Mouse (Mus musculus): Measurements from ENCODE around the gene Grk6. TPM values are rescaled to one million over a fixed set of nuclear protein-coding genes. Genes with fewer than 3 reads are reported as not detected.

Grk6 gene
- polyA plus RNA-seq, 1 experiment from 2014 or later = 31.3 TPM

DNA sequence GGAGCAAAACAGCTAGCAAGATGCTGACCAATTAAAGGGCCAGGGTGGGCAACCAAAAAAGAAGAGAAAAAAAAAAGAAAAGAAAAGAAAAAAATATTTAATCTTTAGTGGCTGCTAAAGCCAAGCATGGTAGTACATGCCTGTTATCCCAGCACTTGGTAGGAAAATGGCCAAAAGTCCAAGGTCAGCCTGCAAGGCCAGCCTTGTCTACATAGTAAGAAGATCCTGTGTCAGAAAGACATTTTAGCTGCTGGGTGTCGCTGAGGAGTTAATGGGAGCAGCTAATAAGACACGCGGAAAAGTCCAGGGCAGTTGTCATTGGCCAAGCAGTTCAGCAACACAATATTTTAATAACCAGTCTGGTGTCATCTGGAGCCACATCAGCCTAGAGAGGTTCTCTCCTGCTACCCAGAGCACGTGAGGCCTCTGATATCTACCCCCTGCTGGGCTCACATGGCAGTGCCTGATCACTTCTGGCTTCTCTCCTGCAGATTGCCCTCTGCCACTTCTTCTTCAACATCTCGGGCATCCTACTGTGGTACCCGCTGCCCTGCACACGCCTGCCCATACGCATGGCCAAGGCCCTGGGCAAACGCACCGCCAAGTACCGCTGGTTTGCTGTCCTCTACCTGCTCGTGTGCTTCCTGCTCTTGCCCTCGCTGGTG, 32.1 kb upstream of the Grk6 start:
- Histone ChIP-seq H3K36me3 (no peaks in the 10 kb centered on the region), H3K4me2 (no peak overlapping the region), H3K4me1 (replicated peaks) (peaks cover 10% of the 10 kb centered on the region), H3K9me3 (no peaks in the 10 kb centered on the region), H3K27me3 (peaks cover 41% of the 10 kb centered on the region), H3K27ac (no peak overlapping the region), H3K9ac (no peak overlapping the region), H3K4me3 (no peak overlapping the region)
- ATAC-seq (ENCODE audit: low FRiP score) = no peak
- WGBS = 81% methylated on average over 13 of the region's 13 CpGs

DNA sequence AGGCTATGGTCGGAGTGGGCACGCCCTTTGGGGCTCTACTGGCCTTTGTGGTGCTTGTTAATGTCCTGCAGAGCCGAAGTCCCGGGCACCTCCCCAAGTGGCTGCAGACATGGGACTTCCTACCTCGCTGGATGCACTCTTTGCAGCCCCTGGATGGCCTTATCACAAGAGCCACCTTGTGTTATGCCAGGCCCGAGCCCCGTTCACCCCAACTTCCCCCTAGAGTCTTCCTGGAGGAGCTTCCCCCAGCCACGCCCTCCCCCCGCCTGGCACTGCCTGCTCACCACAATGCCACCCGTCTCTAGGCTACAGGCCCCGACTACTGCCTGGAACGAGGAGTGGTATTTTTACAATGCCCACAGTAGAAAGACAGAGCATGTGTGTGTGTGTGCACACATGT, 31.5 kb upstream of the Grk6 start:
- no peak overlapping the region for H3K4me2 ChIP-seq
- ATAC-seq (ENCODE audit: low FRiP score) = no peak
- H3K27ac ChIP-seq = no peak overlapping the region
- peaks cover 46% of the 10 kb centered on the region for H3K27me3 ChIP-seq
- H3K4me1 ChIP-seq (replicated peaks) = peaks cover 16% of the 10 kb centered on the region
- H3K36me3 ChIP-seq = no peaks in the 10 kb centered on the region
- no peaks in the 10 kb centered on the region for H3K9me3 ChIP-seq
- WGBS = 83% methylated on average over 12 of the region's 12 CpGs
- no peak overlapping the region for H3K9ac ChIP-seq
- H3K4me3 ChIP-seq = no peak overlapping the region

DNA sequence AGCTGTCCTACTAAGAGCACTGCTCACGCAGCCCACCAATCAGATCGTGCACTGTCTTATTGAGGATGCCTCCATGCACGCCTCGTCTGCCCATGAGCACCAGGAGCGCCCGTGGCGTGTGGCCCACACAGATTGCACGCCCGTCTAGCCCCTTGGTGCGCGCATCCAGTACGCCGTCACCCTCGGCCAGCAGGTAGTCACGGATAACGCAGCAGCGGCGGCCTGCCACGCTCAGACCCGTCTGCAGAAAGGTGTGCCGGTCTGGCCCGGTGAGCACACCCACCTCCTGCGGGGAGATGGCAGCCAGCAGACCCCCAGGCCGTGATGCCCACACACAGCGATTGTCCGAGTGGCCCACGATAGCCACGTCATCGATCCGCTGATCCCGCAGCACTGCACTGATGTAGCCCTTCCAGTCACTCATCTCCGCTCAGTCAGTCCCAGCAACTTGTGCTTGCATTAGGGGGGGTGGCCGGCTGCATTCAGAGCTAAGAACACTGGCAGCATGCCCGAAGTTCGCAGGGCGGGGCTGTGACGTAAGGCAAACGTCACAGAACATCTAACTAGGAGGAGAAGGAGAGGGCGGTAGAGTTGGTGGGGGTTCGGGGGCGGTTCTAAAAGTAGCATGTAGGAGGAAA, 30.0 kb upstream of the Grk6 start, which contains the start of gene Pfn3:
TSS of gene Pfn3 (minus strand) at position 490 of the 638 bp plus-strand sequence.
- Histone ChIP-seq H3K9ac (peak within 1 kb of the TSS; percentile 70), H3K27me3 (peaks cover 56% of the 10 kb centered on the region), H3K4me2 (peak within 1 kb of the TSS; percentile 69), H3K4me3 (peak within 1 kb of the TSS; percentile 44), H3K9me3 (no peaks in the 10 kb centered on the region), H3K4me1 (replicated peaks) (peaks cover 17% of the 10 kb centered on the region), H3K27ac (no peak within 1 kb of the TSS), H3K36me3 (no peaks in the 10 kb centered on the region)
- WGBS = 10% methylated on average over 41 of the region's 41 CpGs
- ATAC-seq (ENCODE audit: low FRiP score) = peak; percentile 70

DNA sequence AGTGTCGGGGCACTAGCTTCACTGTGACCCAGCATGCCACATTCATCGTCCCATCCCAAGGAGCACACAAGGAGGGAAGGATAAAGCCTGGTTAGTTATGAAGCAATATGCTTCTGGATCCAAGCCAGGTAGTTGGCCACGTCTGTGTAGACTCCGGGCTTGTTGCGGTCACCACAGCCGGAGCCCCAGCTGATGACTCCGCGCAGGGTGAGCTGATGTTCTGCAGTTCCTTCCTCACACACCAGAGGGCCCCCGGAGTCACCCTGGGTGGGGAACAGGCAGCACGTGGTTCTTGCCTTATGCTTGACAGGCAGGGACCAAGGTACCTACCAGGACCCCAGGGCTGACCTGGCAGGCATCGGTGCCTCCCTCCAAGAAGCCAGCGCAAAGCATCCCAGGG, 26.9 kb upstream of the Grk6 start:
- peaks cover 81% of the 10 kb centered on the region for H3K27me3 ChIP-seq
- H3K4me3 ChIP-seq = no peak overlapping the region
- no peak overlapping the region for H3K9ac ChIP-seq

DNA sequence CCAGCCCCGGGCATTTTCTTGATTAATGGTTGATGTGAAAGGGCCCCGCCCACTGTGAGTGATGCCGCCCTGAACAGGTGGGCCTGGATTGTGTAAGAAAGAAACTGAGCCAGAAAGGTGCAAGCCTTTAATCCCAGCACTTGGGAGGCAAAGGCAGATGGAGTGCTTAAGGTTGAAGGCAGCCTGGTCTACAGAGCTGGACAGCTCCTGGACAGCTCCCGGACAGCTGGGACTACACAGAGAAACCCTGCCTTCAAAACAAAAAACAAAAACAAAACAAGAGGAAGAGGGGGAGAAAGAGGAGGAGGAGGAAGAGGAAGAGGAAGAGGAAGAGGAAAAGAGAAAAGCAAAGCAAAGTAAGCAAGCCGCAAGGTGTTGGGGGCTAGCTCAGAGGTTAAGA, 25.7 kb upstream of the Grk6 start:
- no peak overlapping the region for H3K27ac ChIP-seq
- H3K4me3 ChIP-seq = no peak overlapping the region
- no peaks in the 10 kb centered on the region for H3K36me3 ChIP-seq
- whole genome bisulfite sequencing = 87% methylated on average over 5 of the region's 5 CpGs
- H3K9me3 ChIP-seq = no peaks in the 10 kb centered on the region
- no peak overlapping the region for H3K9ac ChIP-seq
- ATAC-seq (ENCODE audit: low FRiP score) = no peak
- H3K4me1 ChIP-seq (replicated peaks) = peaks cover 34% of the 10 kb centered on the region
- no peak overlapping the region for H3K4me2 ChIP-seq
- H3K27me3 ChIP-seq = peaks cover 73% of the 10 kb centered on the region

More for the DNA sequence above, 26.9 kb upstream of the Grk6 start:
- Histone ChIP-seq H3K4me1 (replicated peaks) (peaks cover 34% of the 10 kb centered on the region), H3K4me2 (peak overlapping the region; percentile 35), H3K36me3 (no peaks in the 10 kb centered on the region), H3K9me3 (no peaks in the 10 kb centered on the region), H3K27ac (no peak overlapping the region)
- 10% methylated on average over 12 of the region's 12 CpGs for WGBS
- peak; percentile 51; the same call in 1 of the 2 replicates for ATAC-seq (ENCODE audit: low FRiP score)

DNA sequence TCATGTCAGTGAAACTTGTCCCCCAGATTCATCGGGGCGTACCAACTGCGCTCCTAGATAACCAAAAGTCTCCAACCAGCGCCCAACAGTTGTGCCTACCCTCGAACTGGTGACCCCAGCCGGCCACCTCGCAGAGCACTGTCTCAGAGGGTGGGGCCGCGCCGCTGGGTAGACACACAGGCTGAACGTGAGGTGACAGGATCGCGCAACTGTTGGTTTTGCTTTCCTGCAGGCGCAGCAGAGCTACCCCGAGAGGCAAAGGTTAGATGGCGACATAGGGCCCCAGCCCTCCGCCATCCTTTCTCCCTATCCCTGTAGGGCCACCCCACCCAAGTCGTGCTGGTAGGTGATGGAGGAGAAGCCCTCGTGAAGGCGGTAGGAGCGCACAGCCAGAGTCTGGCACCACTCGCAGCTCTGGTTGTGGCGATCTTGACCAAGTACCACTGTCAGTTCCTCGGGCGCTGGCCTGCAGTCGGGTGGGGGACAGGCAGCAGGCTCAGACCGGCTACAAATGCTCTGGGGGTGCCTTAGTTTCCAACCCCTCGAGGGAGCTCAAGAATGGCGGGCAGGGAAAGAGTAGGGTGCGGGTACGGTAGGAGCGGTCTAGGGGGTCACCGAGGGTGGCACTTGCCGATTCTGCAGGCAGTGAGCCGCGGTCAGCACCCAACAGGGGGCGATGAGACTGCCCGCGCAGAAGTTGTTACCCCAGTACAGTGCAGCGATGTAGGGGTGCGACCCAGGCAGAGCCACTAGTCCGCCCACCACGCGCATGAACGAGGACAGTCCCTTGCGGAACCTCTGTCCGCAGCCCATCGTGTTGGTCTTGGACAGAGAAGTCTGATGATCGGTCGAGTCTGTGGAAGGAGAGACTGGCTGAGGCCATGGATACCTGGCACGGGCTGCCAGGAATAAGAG, 24.6 kb upstream of the Grk6 start:
- H3K4me3 ChIP-seq = peak overlapping the region; percentile 21; the same call in 1 of the 2 replicates
- peaks cover 27% of the 10 kb centered on the region for H3K4me1 ChIP-seq (replicated peaks)
- H3K27me3 ChIP-seq = peaks cover 64% of the 10 kb centered on the region
- H3K27ac ChIP-seq = no peak overlapping the region
- no peak for ATAC-seq (ENCODE audit: low FRiP score)
- WGBS = 34% methylated on average over 51 of the region's 51 CpGs
- no peaks in the 10 kb centered on the region for H3K9me3 ChIP-seq
- no peak overlapping the region; the same call in 1 of the 2 replicates for H3K9ac ChIP-seq
- peak overlapping the region; percentile 50; the same call in 1 of the 2 replicates for H3K4me2 ChIP-seq
- H3K36me3 ChIP-seq = no peaks in the 10 kb centered on the region

DNA sequence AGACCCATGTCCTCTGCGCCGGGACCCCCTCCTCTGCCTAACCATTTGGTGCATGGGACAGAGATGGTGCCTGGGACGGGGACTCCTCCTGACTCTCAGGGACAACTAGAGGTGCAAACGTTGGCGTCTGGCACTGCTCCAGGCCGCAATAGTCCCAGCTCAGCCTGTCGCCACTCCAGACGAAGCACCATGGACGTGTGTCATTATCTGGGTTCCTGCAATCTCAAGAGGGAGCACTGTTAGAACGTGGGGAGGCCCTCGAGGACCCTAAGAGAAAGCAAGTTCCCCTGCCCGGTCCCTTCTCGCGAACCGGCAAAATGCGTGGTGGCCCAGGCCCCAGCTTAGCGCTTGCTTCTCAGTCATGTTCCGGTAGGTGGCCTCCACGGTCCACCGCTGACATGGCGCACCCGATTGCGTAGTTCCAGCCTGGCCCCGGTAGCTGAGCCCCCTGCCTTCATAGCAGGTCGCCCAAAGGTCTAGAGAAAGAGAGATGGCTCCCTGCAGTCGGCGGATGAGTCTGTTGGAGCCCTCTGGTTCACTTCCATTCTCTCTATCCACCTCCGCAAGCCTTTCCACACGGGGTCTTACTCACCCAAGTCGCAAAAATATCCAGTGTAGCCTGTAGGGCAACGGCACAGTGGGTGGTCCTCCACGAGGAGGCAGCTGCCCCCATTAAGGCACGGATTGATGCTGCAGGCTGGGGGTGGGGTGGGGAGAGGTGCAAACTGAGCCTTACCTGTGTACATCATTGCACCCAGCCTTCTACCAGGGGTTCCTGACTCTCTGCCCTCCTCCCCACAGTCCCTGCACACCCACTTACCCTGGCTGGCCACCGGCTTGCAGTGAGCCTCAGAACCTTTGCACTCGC, 23.7 kb upstream of the Grk6 start:
- whole genome bisulfite sequencing = 16% methylated on average over 35 of the region's 35 CpGs
- Histone ChIP-seq H3K4me1 (replicated peaks) (peaks cover 26% of the 10 kb centered on the region), H3K27ac (no peak overlapping the region), H3K4me3 (peak overlapping the region; percentile 21), H3K9ac (peak overlapping the region; percentile 55), H3K27me3 (peaks cover 64% of the 10 kb centered on the region), H3K36me3 (no peaks in the 10 kb centered on the region), H3K4me2 (peak overlapping the region; percentile 50), H3K9me3 (no peaks in the 10 kb centered on the region)
- ATAC-seq (ENCODE audit: low FRiP score) = peak; percentile 64

DNA sequence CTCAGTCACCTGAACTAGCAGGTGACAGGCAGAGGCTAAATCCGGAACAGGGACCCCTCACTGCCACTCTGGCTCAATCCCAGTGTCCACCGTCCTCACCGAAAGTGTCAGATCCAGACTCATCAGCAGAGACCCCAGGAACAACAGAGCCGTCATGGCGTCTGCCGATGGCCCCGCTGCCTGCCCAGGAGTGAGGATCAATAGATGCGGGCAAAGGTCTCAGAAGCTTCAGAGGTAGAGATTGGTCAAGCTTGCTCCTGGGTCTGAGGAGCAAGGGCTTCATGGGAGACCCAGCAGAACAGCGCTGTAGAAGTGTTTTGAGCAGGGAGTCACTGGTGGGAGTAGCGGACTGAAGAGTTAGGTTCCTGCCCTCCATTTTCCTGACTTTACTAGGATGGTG, 18.3 kb upstream of the Grk6 start, which contains the start of gene F12:
TSS of gene F12 (minus strand) at position 181 of the 400 bp plus-strand sequence.
- 91% methylated on average over 10 of the region's 10 CpGs for WGBS

DNA sequence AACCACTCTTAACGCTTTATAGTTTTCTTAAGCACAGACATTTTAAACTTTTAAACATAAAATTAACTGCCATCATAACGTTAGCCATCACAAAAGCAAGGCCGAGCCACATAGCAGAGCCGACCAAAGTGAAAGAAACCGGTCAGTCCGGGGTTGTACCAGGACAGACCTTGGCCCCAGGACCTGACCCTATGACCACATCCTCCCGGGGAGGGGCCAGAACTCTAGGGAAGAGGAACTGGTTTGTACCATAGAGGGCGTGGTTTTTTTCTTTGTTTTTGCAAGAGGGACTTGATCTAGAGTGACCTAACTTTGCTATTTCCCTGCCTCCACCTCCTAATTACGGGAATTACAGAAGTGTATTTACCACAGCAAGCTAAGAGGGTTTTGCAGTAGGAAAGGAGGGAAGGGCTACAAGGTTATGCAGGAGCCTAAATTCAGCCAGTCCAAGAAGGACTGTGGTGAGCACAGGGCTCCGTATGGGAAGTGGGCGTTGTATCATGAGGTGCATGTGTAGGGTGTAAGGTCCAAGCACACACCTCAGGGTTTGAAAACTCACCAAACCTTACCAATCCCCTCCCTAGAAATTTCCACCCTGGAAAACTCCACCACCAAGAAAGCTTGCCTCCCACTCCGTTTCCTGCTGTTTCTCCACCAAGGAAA, 15.5 kb upstream of the Grk6 start:
- Histone ChIP-seq H3K4me3 (no peak overlapping the region), H3K4me2 (no peak overlapping the region), H3K27ac (no peak overlapping the region), H3K36me3 (no peaks in the 10 kb centered on the region), H3K4me1 (replicated peaks) (no peaks in the 10 kb centered on the region), H3K27me3 (0 out of 2 replicates have a peak, but pooled peaks cover 6% of the 10 kb centered on the region), H3K9me3 (peaks cover 5% of the 10 kb centered on the region; the same call in 1 of the 2 replicates), H3K9ac (no peak overlapping the region)
- no peak for ATAC-seq (ENCODE audit: low FRiP score)
- WGBS = 75% methylated on average over 12 of the region's 12 CpGs

More for the DNA sequence above, 18.3 kb upstream of the Grk6 start, which contains the start of gene F12:
- H3K4me1 ChIP-seq (replicated peaks) = peaks cover under 1% of the 10 kb centered on the region
- peaks cover 23% of the 10 kb centered on the region for H3K27me3 ChIP-seq
- no peaks in the 10 kb centered on the region for H3K36me3 ChIP-seq
- H3K27ac ChIP-seq = no peak within 1 kb of the TSS
- ATAC-seq (ENCODE audit: low FRiP score) = no peak
- no peaks in the 10 kb centered on the region for H3K9me3 ChIP-seq
- no peak within 1 kb of the TSS for H3K9ac ChIP-seq
- no peak within 1 kb of the TSS for H3K4me3 ChIP-seq
- no peak within 1 kb of the TSS for H3K4me2 ChIP-seq

DNA sequence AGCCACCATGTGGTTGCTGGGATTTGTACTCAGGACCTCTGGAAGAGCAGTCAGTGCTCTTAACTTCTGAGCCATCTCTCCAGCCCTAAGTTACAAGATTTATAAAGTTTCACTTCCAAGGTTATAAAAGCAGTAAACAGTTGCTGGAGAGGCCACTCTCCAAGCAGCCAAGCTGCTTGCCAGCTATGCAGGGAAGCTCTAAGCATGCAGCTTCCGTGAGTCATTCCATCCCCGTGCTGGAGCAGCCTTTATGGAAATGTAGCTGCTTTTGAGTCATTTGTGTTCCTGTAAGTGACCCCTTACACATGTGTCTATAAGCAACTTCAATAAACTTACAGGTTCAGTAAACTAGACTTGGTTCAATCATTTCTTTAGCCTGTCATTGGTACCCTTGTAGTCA, 14.3 kb upstream of the Grk6 start:
- no peak for ATAC-seq (ENCODE audit: low FRiP score)
- 0 out of 2 replicates have a peak, but pooled peaks cover 6% of the 10 kb centered on the region for H3K27me3 ChIP-seq
- WGBS = 91% methylated on average over 2 of the region's 2 CpGs
- no peak overlapping the region for H3K9ac ChIP-seq
- no peaks in the 10 kb centered on the region for H3K4me1 ChIP-seq (replicated peaks)
- H3K27ac ChIP-seq = no peak overlapping the region
- H3K36me3 ChIP-seq = no peaks in the 10 kb centered on the region
- no peak overlapping the region for H3K4me2 ChIP-seq
- H3K9me3 ChIP-seq = peaks cover 5% of the 10 kb centered on the region; the same call in 1 of the 2 replicates
- H3K4me3 ChIP-seq = no peak overlapping the region
